Mouse (Mus musculus) liver, embryonic 14.5 days (tissue): ENCODE data around the gene Pcp4l1. TPM values are rescaled to one million over a fixed set of nuclear protein-coding genes. Genes with fewer than 3 reads are reported as not detected.

Experiments used
- ATAC-seq: fragments of 200-750 bp; cut with Nextera tagmentation; 2 replicates; pipeline ENCODE4 v1.8.0; 2017; ENCODE audit warnings: moderate number of reproducible peaks, mild to moderate bottlenecking, moderate library complexity; ENCODE audit not compliant: insufficient read depth
- DNase-seq, 3 experiments: peaks; one replicate each; pipeline ENCODE4 v3.0.0-alpha.2; 2012 to 2013; ENCODE audit warnings: low read depth in 3 of 3, low spot score in 3 of 3
- H3K27ac ChIP-seq: fragments of 300-500 bp; sonication (generic); 2 replicates; pipeline ENCODE4 v1.5.1; 2014; ENCODE audit warnings: moderate library complexity, mild to moderate bottlenecking, control low read depth, inconsistent platforms
- H3K27me3 ChIP-seq: fragments of 300-500 bp; sonication (generic); 2 replicates; pipeline ENCODE4 v1.6.1; 2014; ENCODE audit warnings: mild to moderate bottlenecking, low read length, moderate library complexity; ENCODE audit not compliant: control insufficient read depth, insufficient read depth
- H3K36me3 ChIP-seq: fragments of 300-500 bp; sonication (generic); replicated peaks from 2 replicates; pipeline ENCODE4 v1.6.1; 2014; ENCODE audit warnings: low read depth; ENCODE audit not compliant: control insufficient read depth, insufficient read depth
- H3K4me1 ChIP-seq, 2 experiments: fragments of 200-500 bp in 1 of 2; fragments of 300-500 bp in 1 of 2; sonication (generic) in 1 of 2; replicated peaks; 2 replicates each; pipeline ENCODE4 v1.6.1; 2012 to 2014; ENCODE audit warnings: antibody characterized with exemption in 1 of 2, inconsistent platforms in 1 of 2, low read length in 1 of 2; ENCODE audit not compliant: control insufficient read depth in 2 of 2, insufficient read depth in 2 of 2
- H3K4me2 ChIP-seq: fragments of 300-500 bp; sonication (generic); 2 replicates; pipeline ENCODE4 v1.6.1; 2014; ENCODE audit warnings: low read depth, mild to moderate bottlenecking, control low read depth, moderate library complexity
- H3K4me3 ChIP-seq, 2 experiments: fragments of 200-500 bp in 1 of 2; fragments of 300-500 bp in 1 of 2; sonication (generic) in 1 of 2; 2 replicates each; pipeline ENCODE4 v1.5.1; 2012 to 2014; ENCODE audit warnings: low read depth in 2 of 2, low read length in 2 of 2, mild to moderate bottlenecking in 2 of 2, control low read depth in 1 of 2, inconsistent platforms in 1 of 2, moderate library complexity in 1 of 2; ENCODE audit not compliant: insufficient read depth in 1 of 2
- H3K9ac ChIP-seq: fragments of 300-500 bp; sonication (generic); replicated peaks from 2 replicates; pipeline ENCODE4 v1.6.1; 2014; ENCODE audit warnings: mild to moderate bottlenecking, control low read depth, moderate library complexity
- H3K9me3 ChIP-seq: fragments of 300-500 bp; sonication (generic); 2 replicates; pipeline ENCODE4 v1.6.1; 2016; ENCODE audit warnings: low read length, mixed read lengths; ENCODE audit not compliant: control insufficient read depth
- CTCF ChIP-seq: IDR thresholded peaks from 2 replicates; pipeline ENCODE4 v1.5.1; 2016; ENCODE audit warnings: antibody characterized with exemption, low read depth, control low read depth
- EP300 ChIP-seq: IDR thresholded peaks from 2 replicates; pipeline ENCODE4 v1.6.1; 2016; ENCODE audit warnings: antibody characterized with exemption, low read depth
- WGBS: fragments of 180-500 bp; shearing (Covaris S2); extraction: QIAGEN DNeasy Blood & Tissue Kit; methylation state at CpG from one replicate; pipeline ENCODE4 v1.1.7; 2014; ENCODE audit not compliant: insufficient replicate concordance; 5-methylcytosine and 5-hydroxymethylcytosine counted together
- polyA plus RNA-seq, 2 experiments: library from polyadenylated mRNA; depleted of rRNA in 1 of 2; stranded (reverse) in 1 of 2; unstranded in 1 of 2; fragments of >200 nt; fragmentation: Nextera tagmentation in 1 of 2; extraction: Ambion mirVana in 1 of 2; gene quantifications; 2 replicates each; pipeline versions ENCODE4 v1.2.1 to v1.2.3; 2012 to 2014

Pcp4l1 gene
- polyA plus RNA-seq, 2 experiments: 1.0 to 1.2 TPM

DNA sequence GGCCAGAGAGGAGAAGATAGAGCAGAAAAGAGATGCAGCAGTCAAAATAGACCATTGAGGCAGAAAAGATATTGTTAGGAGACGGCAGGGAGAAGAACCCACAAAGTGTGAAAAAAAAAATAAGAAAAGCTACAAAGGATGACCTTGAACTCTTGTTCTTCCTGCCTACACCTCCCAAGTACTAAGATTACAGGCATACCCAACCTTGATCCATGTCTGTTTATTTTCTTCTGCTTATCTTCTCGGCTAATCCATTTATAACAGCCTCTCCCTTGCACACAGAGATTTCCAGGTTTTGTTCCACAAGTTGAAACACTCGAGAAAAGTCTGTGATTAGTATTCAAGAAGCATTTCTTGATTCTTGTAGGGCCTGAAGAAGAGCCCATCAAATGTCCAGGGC is 26.2 kb downstream of the Pcp4l1 start:
- Histone ChIP-seq H3K4me2 (no peak overlapping the region), H3K27ac (no peak overlapping the region), H3K9me3 (no peaks in the 10 kb centered on the region), H3K27me3 (no peaks in the 10 kb centered on the region), H3K36me3 (no peaks in the 10 kb centered on the region), H3K4me3 (no peak overlapping the region), H3K9ac (no peak overlapping the region), H3K4me1 (no peaks in the 10 kb centered on the region)
- ATAC-seq (no peak), DNase-seq (no peak)
- 34% methylated on average over 3 of the region's 3 CpGs for WGBS
- TF ChIP-seq EP300 (no peak), CTCF (no peak)

DNA sequence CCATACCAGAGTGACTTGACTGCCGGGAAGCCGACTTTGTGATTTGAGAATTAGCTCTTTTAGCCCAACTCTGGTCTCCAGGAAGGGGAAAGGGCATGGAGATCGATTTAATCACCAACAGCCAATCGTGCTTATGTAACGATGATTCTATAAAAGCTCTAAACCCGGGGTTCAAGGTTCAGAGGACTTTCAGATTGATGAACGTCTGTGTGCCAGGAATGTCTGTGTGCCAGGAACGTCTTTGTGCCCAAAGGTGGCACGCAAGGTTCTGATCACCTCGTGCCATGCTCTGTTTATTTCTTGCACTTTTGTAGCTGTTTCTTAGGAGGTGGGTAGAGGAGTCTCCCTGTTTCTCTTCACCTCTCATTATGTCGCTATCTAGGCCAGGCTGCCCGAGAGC is 27.2 kb downstream of the Pcp4l1 start:
- H3K4me3 ChIP-seq: no peak overlapping the region
- no peaks in the 10 kb centered on the region for H3K27me3 ChIP-seq
- no peaks in the 10 kb centered on the region for H3K4me1 ChIP-seq
- no peak overlapping the region for H3K9ac ChIP-seq
- H3K9me3 ChIP-seq: no peaks in the 10 kb centered on the region
- no peak for TF ChIP-seq CTCF
- TF ChIP-seq EP300: no peak
- no peak overlapping the region for H3K27ac ChIP-seq
- 69% methylated on average over 12 of the region's 12 CpGs for WGBS
- DNase-seq: no peak
- no peak for ATAC-seq
- no peaks in the 10 kb centered on the region for H3K36me3 ChIP-seq
- H3K4me2 ChIP-seq: no peak overlapping the region

DNA sequence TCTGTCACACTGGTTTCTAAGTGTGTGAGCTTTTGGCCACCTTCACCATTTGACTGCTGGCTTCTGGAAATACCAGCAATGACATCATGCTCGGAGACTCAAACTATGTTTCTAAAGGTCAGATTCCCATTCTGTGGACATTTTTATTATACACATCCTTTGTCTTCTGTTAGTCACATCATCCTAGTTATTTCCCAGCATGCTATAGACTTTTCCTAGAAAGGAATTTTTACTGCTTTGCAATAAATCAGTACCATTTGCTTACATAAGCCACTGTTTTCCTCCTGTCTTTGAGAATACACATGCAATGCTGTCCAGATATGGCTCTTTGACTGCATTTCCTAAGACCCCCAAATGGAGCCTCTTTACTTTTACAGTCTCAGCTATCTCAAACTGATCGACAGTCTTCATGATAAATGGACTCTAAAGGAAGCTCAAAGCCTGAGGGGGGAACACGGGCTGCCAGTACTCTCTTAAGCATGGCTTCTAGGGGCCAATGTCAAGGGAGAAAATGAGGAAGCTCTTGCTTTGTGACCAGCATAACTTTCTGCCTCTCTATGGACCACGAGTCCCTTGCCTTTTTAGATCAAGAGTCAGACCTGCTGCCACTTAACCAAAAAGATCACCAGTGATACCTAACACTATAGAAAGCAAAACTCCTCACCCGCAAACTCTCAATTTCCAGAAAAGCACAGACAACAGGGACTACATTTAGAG is 30.3 kb downstream of the Pcp4l1 start:
- TF ChIP-seq EP300: no peak
- TF ChIP-seq CTCF: no peak
- Histone ChIP-seq H3K36me3 (no peaks in the 10 kb centered on the region), H3K27me3 (no peaks in the 10 kb centered on the region), H3K9ac (no peak overlapping the region), H3K4me1 (no peaks in the 10 kb centered on the region), H3K27ac (no peak overlapping the region), H3K9me3 (no peaks in the 10 kb centered on the region), H3K4me2 (no peak overlapping the region), H3K4me3 (no peak overlapping the region)
- 33% methylated on average over 5 of the region's 5 CpGs for WGBS
- DNase-seq (no peak), ATAC-seq (no peak)

DNA sequence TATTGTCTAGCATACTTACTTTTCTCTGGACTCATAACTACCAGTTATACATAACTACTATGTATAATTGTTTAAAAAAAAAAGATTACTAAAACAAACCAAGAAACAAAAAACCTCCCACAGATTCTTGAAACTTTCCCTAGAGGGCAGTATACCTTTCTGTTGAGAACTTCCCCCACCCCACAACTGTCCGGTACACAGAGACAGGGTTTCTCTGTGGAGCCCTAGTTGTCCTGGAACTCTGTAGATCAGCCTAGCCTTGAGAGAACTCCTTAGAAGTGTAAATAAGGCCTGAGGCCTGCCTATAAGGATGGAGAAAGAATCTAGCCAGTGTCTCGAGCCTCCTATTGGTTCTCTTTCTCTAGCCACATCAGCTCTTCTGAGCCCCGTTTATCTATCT is 31.8 kb downstream of the Pcp4l1 start:
- H3K36me3 ChIP-seq: no peaks in the 10 kb centered on the region
- no peak overlapping the region for H3K4me2 ChIP-seq
- no peaks in the 10 kb centered on the region for H3K4me1 ChIP-seq
- DNase-seq (no peak), ATAC-seq (no peak)
- TF ChIP-seq CTCF: peak; percentile 34; the same call in 1 of the 2 replicates
- no peak for TF ChIP-seq EP300
- WGBS: 31% methylated on average over 3 of the region's 3 CpGs
- no peaks in the 10 kb centered on the region for H3K9me3 ChIP-seq
- H3K9ac ChIP-seq: no peak overlapping the region
- no peak overlapping the region for H3K4me3 ChIP-seq
- peaks cover 8% of the 10 kb centered on the region for H3K27me3 ChIP-seq
- no peak overlapping the region for H3K27ac ChIP-seq

DNA sequence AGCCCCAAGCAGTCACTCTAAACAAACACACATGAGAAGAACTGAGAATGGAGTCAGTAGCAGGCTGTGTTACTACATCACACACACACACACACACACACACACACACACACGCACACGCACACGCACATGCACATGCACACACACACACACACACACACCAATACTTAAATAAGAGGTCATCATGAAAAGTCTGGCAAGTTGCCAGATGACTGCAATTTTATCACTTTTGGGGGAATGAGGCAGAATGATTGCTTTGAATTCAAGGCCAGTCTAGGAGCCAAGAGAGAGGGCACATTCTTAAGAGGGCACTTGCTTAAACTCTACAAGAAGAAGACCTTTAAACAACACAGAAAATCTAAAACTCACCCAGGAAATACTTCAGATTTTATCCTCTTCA is 33.5 kb downstream of the Pcp4l1 start:
- ATAC-seq: no peak
- Histone ChIP-seq H3K4me3 (no peak overlapping the region), H3K4me1 (no peaks in the 10 kb centered on the region), H3K36me3 (no peaks in the 10 kb centered on the region), H3K4me2 (no peak overlapping the region), H3K9me3 (no peaks in the 10 kb centered on the region), H3K27me3 (peaks cover 18% of the 10 kb centered on the region), H3K9ac (no peak overlapping the region), H3K27ac (no peak overlapping the region)
- TF ChIP-seq CTCF (no peak), EP300 (no peak)
- no peak for DNase-seq
- 69% methylated on average over 3 of the region's 3 CpGs for WGBS
